Mouse (Mus musculus) kidney, adult 2 months (tissue): Measurements from ENCODE around the gene Trim44.

Source experiments
- CTCF ChIP-seq: fragments of 200-500 bp; conservative IDR thresholded peaks from 2 replicates; pipeline ENCODE4 v1.5.1; 2011; ENCODE audit warnings: low read depth, mild to moderate bottlenecking, control low read depth, low read length, moderate library complexity, mixed read lengths; ENCODE audit not compliant: insufficient read depth, insufficient read length
- POLR2A ChIP-seq: fragments of 200-500 bp; IDR thresholded peaks from one replicate; pipeline ENCODE4 v1.6.1; 2011; ENCODE audit warnings: low read depth, low read length, control low read depth

DNA sequence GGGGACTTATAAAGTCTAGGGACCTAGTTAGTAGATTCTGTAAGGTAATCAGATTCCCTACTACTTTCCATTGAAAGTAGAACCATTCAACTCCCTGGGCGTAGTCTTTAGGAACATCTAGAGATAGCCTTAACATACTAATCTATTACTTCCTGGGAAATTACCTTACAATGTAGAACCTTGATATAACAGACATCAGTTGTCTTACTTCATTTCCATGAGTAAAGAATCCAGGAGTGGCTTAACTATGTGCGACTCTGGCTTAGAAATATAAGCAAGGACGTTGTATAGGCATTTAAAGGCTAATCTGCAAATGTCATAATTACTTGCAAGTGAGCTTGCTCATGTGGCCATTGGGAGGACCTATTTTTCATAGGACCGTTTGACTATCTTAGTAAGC, 4.3 kb downstream of the Trim44 start:
- TF ChIP-seq CTCF, result no peak
- TF ChIP-seq POLR2A, result no peak
